In the genomic region with DNA sequence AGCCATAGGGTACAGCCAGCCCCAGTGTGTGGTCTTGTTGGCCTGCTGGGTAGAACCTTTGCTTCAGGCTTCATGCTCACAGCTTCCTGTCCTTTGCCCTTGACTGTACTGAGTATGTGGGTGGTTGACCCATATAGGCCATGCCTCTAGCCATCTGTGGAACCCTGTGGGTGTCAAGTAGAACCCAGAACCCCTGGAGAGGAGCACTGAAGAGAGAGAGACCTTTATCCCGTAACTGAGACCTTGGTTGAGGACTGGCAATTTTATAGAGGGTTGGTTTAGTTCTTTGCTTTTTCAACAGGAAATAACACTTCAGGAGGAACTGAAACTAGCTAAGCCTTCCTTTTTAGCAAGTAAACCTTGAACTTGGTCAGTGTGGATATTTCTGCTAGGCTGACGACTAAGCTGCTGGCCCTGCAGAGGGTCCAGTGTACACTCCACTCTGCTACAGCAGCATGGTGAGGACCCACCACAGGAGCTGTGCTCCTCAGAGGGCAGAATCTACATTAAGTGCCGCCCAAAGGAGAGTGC, we compare ENCODE assay signal across 14 mouse cellular contexts. TPM values are rescaled to one million over a fixed set of nuclear protein-coding genes. Genes with fewer than 3 reads are reported as not detected.
A peak's percentile ranks its signal among the peaks of the same experiment; 100 is the strongest.
DNase-seq lines count a peak whose midpoint lies in the region; ATAC-seq and TF ChIP-seq lines count a peak whose summit lies in the region.
"Had no signal": no experiment of that assay in that cellular context is flagged by ENCODE, and none has a peak within 500 bp of the region (broad histone marks: within the 10 kb centered on the region; RNA-seq: fewer than 3 reads in every experiment).

No protein-coding gene starts in this region.

- no peak for TF ChIP-seq POLR2A in liver, adult 2 months (IDR thresholded peaks at IDR 0.05; ENCODE audit: extremely low read depth, insufficient read depth, low read length)

- TF ChIP-seq EP300 in stomach, postnatal 0 days (optimal IDR thresholded peaks at IDR 0.05), result no peak

- no peak overlapping the region for H3K4me2 ChIP-seq in liver, embryonic 12.5 days
- H3K4me2 ChIP-seq in stomach, postnatal 0 days (replicated peaks; ENCODE audit: low read depth), result no peak overlapping the region
- H3K4me2 ChIP-seq: limb, embryonic 13.5 days had no signal

- H3K27me3 ChIP-seq in liver, adult 2 months (ENCODE audit: control insufficient read depth, insufficient read depth, low read length), result no peaks in the 10 kb centered on the region
- no peaks in the 10 kb centered on the region for H3K27me3 ChIP-seq in liver, embryonic 12.5 days (replicated peaks)
- no peaks in the 10 kb centered on the region for H3K27me3 ChIP-seq in stomach, postnatal 0 days (ENCODE audit: control insufficient read depth, insufficient read depth, low read length)
- H3K27me3 ChIP-seq: limb, embryonic 13.5 days had no signal

- no peak overlapping the region for H3K9ac ChIP-seq in liver, adult 2 months (ENCODE audit: low read depth, low read length)
- H3K9ac ChIP-seq in liver, embryonic 12.5 days, result no peak overlapping the region
- H3K9ac ChIP-seq in stomach, postnatal 0 days (ENCODE audit: low read length), result no peak overlapping the region
- H3K9ac ChIP-seq: limb, embryonic 13.5 days had no signal

- H3K9me3 ChIP-seq in liver, embryonic 12.5 days (replicated peaks), result no peaks in the 10 kb centered on the region
- H3K9me3 ChIP-seq in stomach, postnatal 0 days (ENCODE audit: control insufficient read depth, low read length), result no peaks in the 10 kb centered on the region
- H3K9me3 ChIP-seq: limb, embryonic 13.5 days had no signal

- 83% methylated on average over 3 of the region's 3 CpGs for WGBS in liver, adult 2 months
- 77% methylated on average over 3 of the region's 3 CpGs for WGBS in liver, embryonic 12.5 days (ENCODE audit: insufficient replicate concordance)
- WGBS in stomach, postnatal 0 days, result 81% methylated on average over 3 of the region's 3 CpGs

- no peak for TF ChIP-seq CTCF in liver, adult 2 months (IDR thresholded peaks at IDR 0.05; ENCODE audit: low read depth, low read length)
- TF ChIP-seq CTCF in stomach, postnatal 0 days (IDR thresholded peaks at IDR 0.05; ENCODE audit: low read depth), result no peak

- no peaks in the 10 kb centered on the region for H3K4me1 ChIP-seq in liver, adult 2 months (ENCODE audit: control insufficient read depth, insufficient read depth, low read length)
- no peaks in the 10 kb centered on the region for H3K4me1 ChIP-seq in liver, embryonic 12.5 days
- H3K4me1 ChIP-seq in stomach, postnatal 0 days (replicated peaks; ENCODE audit: control insufficient read depth, insufficient read depth), result no peaks in the 10 kb centered on the region
- H3K4me1 ChIP-seq: limb, embryonic 13.5 days had no signal

- peak overlapping the region; percentile 34; the same call in 1 of the 2 replicates for H3K27ac ChIP-seq in liver, adult 2 months (replicated peaks; ENCODE audit: insufficient read depth, low read depth, low read length)
- H3K27ac ChIP-seq in liver, embryonic 12.5 days, result no peak overlapping the region
- 0 out of 2 replicates have a peak overlapping the region, but pooled peaks have one; percentile 8 for H3K27ac ChIP-seq in stomach, postnatal 0 days (replicated peaks)
- H3K27ac ChIP-seq: hindbrain, postnatal 0 days; limb, embryonic 13.5 days had no signal

- ATAC-seq in liver, embryonic 12.5 days, result no peak; the same call in 1 of the 2 replicates
- ATAC-seq in common myeloid progenitor, adult 5-6 weeks (replicated peaks; ENCODE audit: low read depth, poor library complexity, severe bottlenecking), result peak; percentile 59
- ATAC-seq in megakaryocyte, adult 5-6 weeks (ENCODE audit: poor library complexity, severe bottlenecking), result peak; percentile 68
- no peak for ATAC-seq in stomach, postnatal 0 days (ENCODE audit: low FRiP score, low TSS enrichment)
- ATAC-seq: forebrain, embryonic 16.5 days; hindbrain, postnatal 0 days had no signal

- peak; percentile 18 for DNase-seq in liver, adult 2 months (ENCODE audit: extremely low read depth, low read depth, low spot score)
- no peak for DNase-seq in stomach, postnatal 0 days (ENCODE audit: low spot score)
- DNase-seq in lung, adult 18-20 months, result no peak
- DNase-seq in gastrocnemius, adult 8-10 months (ENCODE audit: low spot score in 2 of 2), result no peak
- DNase-seq: cerebellum, postnatal 36 days; kidney, postnatal 25 days; right cerebral cortex, postnatal 25 days; thymus, postnatal 14 days had no signal

- H3K4me3 ChIP-seq in liver, adult 2 months (ENCODE audit: insufficient read depth, low read depth, low read length), result no peak overlapping the region
- H3K4me3 ChIP-seq in liver, embryonic 12.5 days, result no peak overlapping the region
- H3K4me3 ChIP-seq in stomach, postnatal 0 days (ENCODE audit: low read depth, low read length), result no peak overlapping the region
- H3K4me3 ChIP-seq: limb, embryonic 13.5 days had no signal

- H3K79me2 ChIP-seq in liver, adult 2 months (ENCODE audit: control insufficient read depth, insufficient read depth, low read length), result no peaks in the 10 kb centered on the region

- H3K36me3 ChIP-seq in liver, adult 2 months (ENCODE audit: control insufficient read depth, insufficient read depth, low read length), result peaks cover 3% of the 10 kb centered on the region; the same call in 1 of the 2 replicates
- H3K36me3 ChIP-seq in liver, embryonic 12.5 days, result peaks cover 83% of the 10 kb centered on the region
- peaks cover 50% of the 10 kb centered on the region for H3K36me3 ChIP-seq in stomach, postnatal 0 days (ENCODE audit: control insufficient read depth, insufficient read depth, low read length)

RNA-seq across cellular contexts. Expression of a gene that starts 44.4 kb away (rescaled TPM):
- total RNA-seq in liver, adult 2 months (2014; rRNA removed), result 4.8 and 6.0 TPM in 2 replicates
- 2.5 and 3.3 TPM in 2 replicates for polyA plus RNA-seq in liver, adult 2 months (2012; rRNA removed)
- polyA plus RNA-seq in liver, embryonic 12.5 days (2016; fragmentation: Nextera tagmentation; extraction: Ambion mirVana), result 32.9 and 34.0 TPM in 2 replicates
- 29.7 TPM in 2 replicates for total RNA-seq in common myeloid progenitor, adult 5-6 weeks (2017)
- 8.3 and 8.5 TPM in 2 replicates for total RNA-seq in megakaryocyte, adult 5-6 weeks (2015)
- 26.0 and 35.4 TPM in 2 replicates for total RNA-seq in megakaryocyte, adult 5-6 weeks (2017)
- polyA plus RNA-seq in stomach, postnatal 0 days (2015; fragmentation: Nextera tagmentation; extraction: Ambion mirVana), result 109 and 115 TPM in 2 replicates
- total RNA-seq in gastrocnemius, adult 8-10 months (2022), result 1 to 10 TPM; 3.1 to 5.0 (median 3.9) TPM

Comparison
In these comparisons a context has a peak if more than half of its experiments do, and no peak if none do; other contexts are left out.
1. ATAC-seq: peak in common myeloid progenitor, adult 5-6 weeks (single experiment) and megakaryocyte, adult 5-6 weeks (single experiment); none in liver, embryonic 12.5 days (single experiment) and stomach, postnatal 0 days (single experiment).